Mouse (Mus musculus) heart, adult 18-20 months (tissue): ENCODE data around the gene Bicd2. TPM values are rescaled to one million over a fixed set of nuclear protein-coding genes. Genes with fewer than 3 reads are reported as not detected.
A peak's percentile ranks its signal among the peaks of the same experiment; 100 is the strongest.

Source experiments
- DNase-seq, 2 experiments: peaks; one replicate each; pipeline ENCODE4 v3.0.0; 2021 to 2022; ENCODE audit warnings: mixed read lengths in 1 of 2
- total RNA-seq, 2 experiments: library from RNA; stranded (reverse); gene quantifications; 2 replicates each; pipeline ENCODE4 v1.2.3; 2021

Gene Bicd2
- total RNA-seq, 2 experiments from 2014 or later, result 67.3 to 73.9 TPM

DNA sequence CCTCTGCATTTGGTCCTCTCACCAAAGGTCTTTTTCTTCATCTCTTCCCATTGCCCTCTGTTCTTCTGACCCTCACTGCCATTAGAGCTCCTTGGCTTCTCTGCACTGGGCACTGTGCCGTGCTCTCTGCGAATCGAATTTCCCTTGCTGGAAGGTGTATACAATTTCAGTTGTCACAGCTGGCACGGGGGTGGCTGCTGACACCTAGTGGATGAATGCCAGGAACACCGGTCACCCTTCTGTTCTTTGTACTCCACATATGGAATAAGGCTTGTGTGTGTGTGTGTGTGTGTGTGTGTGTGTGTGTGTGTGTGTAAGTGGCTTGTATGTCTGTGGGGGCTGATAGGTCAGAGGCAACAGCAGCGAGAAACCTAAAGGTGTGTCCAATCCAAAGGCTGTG lies 58.8 kb downstream of the Bicd2 start:
- DNase-seq, result peak; percentile 53 to 63

DNA sequence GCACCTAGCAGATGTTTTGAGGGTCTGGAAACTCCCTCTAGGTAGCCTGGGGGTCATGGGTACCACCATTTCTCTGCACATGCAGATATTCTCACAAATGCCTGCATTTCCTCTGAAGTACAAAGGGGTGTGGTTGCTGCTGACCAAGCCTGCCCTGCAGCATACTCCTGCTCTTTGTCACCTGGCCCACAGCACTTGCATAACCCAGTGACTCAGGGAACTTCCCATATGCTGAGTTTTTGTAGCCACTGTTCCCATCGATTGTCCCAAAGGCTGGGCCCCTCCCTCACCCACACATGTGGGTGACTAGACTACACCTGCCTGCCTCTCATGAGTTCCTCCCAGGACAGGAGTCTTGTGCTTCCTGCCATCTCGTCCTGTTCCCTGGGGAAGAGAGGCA lies 61.2 kb downstream of the Bicd2 start:
- no peak for DNase-seq

DNA sequence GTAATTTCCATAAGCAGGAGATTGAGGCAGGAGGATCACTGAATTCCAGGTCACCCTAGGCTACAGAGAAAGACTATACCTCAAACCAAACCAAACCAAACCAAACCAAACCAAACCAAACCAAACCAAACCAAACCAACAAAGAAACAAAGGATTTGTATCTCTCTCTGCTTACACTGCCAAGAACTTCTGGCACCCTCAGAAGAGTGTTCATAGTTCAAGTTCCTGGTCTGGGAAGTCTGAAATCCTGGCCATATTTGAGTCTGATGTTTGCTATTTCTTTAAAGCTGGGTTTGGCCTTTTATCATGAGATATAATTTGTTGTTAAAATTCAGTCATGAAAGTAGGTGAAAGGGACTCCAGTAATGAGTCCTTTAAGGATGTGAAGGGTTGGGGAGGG lies 66.4 kb downstream of the Bicd2 start:
- DNase-seq, result no peak

DNA sequence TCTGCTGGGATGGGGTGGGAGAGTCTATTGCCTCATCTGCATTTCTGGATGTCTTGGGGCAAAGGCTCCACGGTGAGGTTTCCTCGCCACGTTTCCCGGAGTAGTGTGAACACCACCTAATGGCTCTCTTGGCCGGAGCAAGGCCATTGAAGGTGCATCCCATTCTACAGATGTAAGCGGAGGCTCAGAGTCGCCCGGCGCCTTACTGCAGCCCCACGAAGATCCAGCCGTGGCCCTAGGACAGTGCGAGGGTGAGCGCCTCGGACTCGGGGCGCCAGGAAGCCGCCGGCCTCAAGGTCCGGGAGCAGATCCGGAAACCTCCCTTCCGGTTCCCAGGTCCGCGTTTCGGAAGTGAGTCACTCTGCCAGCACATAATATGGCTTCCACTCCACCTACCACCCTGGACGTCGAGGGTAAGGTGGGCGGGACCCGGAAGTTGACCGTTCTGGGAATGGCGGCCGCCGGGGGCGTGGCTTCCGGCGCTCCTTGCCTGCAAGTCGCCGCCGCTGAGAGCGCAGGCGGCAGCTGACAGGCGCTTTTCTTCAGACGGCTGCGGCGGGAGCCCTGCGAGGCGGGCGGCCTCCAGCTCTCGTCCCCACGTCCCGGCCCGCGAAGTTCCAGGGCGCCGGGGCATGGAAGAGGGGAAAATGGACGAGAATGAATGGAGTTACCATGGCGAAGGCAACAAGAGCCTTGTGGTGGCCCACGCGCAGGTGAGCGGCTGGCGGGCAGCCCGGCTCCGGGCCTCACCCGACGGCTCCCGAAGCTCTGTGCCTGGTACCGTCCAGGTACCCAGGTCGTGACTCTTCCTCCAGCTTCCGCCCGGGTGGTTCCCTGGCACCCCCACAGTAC lies 79.6 kb downstream of the Bicd2 start, which contains the start of gene Ippk:
TSS of gene Ippk (plus strand) at position 496 of the 852 bp plus-strand sequence.
- DNase-seq, result peak; percentile 98 to 99

DNA sequence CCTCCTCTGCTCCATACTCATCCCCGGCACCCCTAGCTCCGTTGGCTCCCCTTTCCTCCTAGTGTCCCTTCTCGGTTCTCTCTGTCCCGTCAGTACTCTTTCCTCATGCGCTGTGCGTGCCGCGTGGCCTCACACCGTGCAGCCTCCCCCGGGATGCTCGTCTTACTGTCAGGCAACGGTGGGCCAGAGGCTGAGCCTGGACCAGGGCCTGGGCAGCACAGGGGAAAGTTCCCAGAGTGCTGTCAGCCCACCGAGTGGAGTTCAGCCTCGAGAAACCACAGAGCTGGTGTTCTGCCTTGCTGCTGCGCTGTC lies 80.2 kb downstream of the Bicd2 start:
- peak in 1 of 2 experiments; percentile 37 for DNase-seq

DNA sequence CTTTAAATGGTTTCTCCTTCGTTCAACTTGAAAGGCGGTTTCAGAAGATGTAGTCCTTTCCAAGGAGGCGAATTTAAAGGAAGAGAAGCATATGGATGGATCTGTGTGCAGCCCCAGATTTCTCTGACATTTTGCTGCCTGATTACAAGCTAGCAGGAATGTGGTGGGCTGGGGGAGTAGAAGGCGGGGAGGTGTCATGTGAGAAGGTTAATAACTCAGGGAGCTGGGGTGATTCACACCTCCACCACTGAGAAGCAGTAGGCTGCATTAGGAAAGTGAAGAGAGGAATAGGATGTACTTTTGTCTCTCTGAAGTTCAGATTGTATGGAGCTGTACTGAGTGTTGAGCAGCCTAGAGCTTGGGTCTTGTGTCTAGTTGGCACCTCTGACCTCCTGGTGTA lies 80.6 kb downstream of the Bicd2 start:
- no peak for DNase-seq

DNA sequence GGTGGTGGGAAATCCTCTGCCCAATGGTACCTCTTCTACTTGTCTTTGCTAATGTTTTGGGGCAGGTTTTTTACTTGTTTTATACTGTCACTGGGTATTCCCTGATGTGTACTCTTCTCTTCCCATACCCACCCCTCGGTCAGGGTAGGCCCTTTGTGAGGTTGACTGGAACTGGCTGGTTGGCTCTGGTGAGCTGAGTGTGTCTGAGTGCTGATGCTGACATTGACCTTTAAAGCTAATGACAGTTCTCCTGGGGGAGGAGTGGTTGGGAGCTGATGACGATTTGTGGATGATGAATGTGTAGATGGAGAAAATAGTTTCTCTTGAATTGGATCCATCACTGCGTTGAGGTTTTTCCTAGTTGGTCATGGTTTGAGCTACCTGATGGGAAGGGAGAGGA lies 85.4 kb downstream of the Bicd2 start:
- DNase-seq, result no peak

DNA sequence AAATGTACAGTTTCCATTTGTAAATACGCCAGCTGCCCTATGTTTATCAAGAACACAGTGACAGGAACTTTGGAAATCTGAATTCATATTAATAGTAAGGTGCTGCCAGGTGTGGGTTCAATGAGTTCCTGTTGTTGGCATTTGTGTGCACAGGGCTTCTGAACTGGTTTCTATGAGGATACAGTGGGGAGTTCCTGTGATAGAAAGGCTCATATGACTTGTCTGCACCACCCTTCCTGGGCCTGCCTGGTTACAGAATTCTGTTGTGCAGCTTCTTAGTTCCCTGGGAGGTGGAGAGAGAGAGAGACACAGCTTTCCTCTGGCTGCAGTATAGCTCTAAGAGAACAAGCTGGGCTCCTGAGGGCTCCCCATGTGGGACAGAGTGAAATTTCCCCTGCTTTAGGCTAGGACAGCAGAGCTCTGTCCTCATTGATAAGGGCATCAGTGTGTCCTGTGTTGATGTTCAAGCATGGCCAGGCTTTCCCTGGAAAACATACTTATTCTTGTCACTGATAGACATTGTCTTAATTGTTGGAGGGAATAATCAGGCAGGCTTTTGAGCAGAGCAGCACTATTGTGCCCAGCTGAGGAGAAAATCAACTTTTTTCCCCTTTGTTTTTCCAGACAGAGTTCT lies 86.8 kb downstream of the Bicd2 start:
- DNase-seq, result peak in 1 of 2 experiments; percentile 38

DNA sequence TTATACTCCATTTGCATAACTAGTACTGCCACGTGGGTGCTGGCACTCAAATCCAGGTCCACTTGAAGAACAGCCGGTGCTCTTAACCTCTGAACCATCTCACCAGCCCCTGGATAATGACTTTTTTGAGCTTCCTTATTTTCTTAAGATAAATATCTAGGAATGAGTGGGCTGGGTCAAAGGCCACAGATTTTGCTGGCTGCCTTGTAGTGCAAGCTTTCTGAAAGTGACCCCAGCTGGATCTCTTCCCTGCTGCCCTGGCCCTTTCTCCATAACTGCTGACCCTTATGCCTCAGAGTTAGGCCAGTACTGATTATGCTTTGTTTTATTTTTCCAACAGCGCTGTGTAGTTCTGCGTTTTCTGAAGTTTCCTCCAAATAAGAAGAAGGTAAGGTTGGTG lies 89.1 kb downstream of the Bicd2 start:
- no peak for DNase-seq

DNA sequence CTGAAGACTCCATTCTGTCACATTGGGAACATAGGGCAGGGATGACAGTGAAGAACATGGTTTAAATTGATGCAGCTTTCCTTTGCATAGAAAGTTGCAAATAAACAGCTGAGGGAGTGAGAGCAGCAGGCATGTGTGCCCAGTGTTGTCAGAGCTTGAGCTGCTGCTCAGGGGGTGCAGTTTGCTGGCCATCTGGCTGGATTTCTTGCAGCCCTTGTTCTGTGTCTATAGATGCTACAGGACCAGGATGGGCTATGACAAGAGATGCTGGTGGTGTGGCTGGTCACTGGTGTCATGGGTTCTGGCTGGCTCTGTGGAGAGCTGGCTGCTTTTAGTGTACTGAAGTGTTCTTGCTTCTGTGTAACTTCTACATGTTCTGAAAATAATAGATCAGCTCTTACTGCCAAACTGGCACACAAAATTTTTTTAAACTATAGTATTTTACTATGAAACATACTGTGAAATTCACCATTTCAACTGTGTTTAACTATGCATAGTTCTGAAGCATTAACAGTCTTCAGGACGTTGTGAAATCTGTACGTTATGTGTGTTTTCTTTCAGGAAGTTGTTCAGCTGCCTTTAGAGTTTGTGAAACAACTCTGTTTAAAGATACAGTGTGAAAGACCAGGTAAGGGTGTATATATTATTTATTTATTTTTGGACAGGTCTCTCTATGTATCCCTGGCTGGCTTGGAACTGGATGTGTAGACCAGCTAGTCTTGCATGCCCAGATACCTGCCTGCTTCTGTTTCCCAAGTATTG lies 92.1 kb downstream of the Bicd2 start:
- DNase-seq, result no peak

DNA sequence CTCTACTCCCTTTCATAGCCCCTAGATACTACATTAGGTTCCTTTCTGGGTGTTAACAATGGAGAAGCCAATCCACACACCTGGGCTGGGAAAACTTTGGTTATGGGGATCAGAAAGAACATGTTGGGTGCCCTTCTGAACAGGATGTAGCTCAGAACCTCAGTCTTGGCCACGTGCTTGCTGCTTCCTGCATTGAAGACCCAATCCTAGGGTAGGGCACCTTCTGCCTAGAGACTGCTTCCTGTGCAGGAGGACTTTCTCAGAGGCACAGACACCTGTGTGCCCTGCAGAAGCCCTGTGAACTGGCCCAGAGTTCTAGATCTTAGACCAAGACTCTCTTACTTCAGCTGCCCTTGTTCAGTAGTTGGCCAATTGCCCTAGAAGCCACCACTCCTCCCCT lies 94.4 kb downstream of the Bicd2 start:
- no peak for DNase-seq

DNA sequence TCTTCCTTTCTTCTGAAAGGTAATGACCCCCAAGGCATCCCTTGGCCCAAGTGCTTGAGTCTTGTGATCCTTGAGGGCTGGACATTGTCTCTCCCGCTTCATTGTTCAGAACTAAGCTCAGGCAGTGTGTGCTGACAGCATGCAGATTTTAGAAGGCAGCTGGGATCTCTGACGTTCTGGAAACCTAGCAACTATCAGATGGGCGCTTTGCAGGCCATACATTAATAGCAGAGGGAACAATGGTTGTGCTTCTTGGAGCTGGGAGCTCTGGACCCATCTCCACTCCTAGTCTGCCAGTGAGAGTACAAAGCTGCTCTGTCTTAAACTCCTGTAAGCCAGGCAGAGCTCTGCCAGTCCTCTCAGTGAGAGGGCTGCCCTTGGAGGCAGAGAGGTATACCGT lies 94.8 kb downstream of the Bicd2 start:
- DNase-seq, result no peak

Other genes with a start within 250 kb of the Bicd2 start
- 10 to 100 TPM; 70.1 to 70.9 TPM for gene Wnk2, start 193.6 kb upstream of the Bicd2 start, total RNA-seq
- gene Ninj1, start 154.1 kb upstream of the Bicd2 start, total RNA-seq, result 100 to 1,000 TPM; 122 to 123 TPM
- 100 to 1,000 TPM; 145 to 150 TPM for gene Card19, start 125.5 kb upstream of the Bicd2 start, total RNA-seq
- 1 to 10 TPM in 1 of 2 experiments, under 1 TPM in 1; 0.55 to 1.3 TPM for gene Susd3, start 92.9 kb upstream of the Bicd2 start, total RNA-seq
- gene Fgd3, start 21.3 kb upstream of the Bicd2 start, total RNA-seq, result 1 to 10 TPM; 1.2 to 2.4 TPM
- 1 to 10 TPM; 7.0 to 7.4 TPM for gene Ippk, start 79.7 kb downstream of the Bicd2 start, total RNA-seq
- gene Tes3-ps, start 151.7 kb downstream of the Bicd2 start, total RNA-seq, result 1 to 10 TPM; 1.3 to 1.5 TPM
- gene Ecm2, start 163.2 kb downstream of the Bicd2 start, total RNA-seq, result 10 to 100 TPM; 13.2 to 15.1 TPM
- gene Aspn, start 202.9 kb downstream of the Bicd2 start, total RNA-seq, result 10 to 100 TPM; 13.3 to 16.9 TPM
- gene Omd, start 240.9 kb downstream of the Bicd2 start, total RNA-seq, result 1 to 10 TPM; 1.1 to 1.3 TPM